Mouse (Mus musculus): ENCODE results near the gene Tep1. TPM values are rescaled to one million over a fixed set of nuclear protein-coding genes. Genes with fewer than 3 reads are reported as not detected.
"Not testable (repeated sequence)": the region's sequence is repeated elsewhere in the genome, so short reads cannot be mapped to it uniquely, and the experiment has no call there.

The Tep1 gene
- polyA plus RNA-seq, 1 experiment from 2014 or later: 6.1 TPM

- no peak for ATAC-seq (ENCODE audit: low FRiP score)
- Histone ChIP-seq H3K4me2 (replicated peaks; ENCODE audit: low read depth, low read length) (no peak overlapping the region), H3K27ac (ENCODE audit: low read depth, low read length) (no peak overlapping the region), H3K4me1 (replicated peaks; ENCODE audit: control insufficient read depth, insufficient read depth, low read length) (no peaks in the 10 kb centered on the region), H3K4me3 (ENCODE audit: low read depth, low read length) (no peak overlapping the region), H3K36me3 (ENCODE audit: control insufficient read depth, insufficient read depth, low read length) (no peaks in the 10 kb centered on the region), H3K9ac (ENCODE audit: low read depth, low read length) (no peak overlapping the region), H3K27me3 (ENCODE audit: control insufficient read depth, insufficient read depth, low read length) (no peaks in the 10 kb centered on the region), H3K9me3 (ENCODE audit: control insufficient read depth, low read length) (no peaks in the 10 kb centered on the region)
- no peak for DNase-seq (ENCODE audit: low spot score)
- WGBS: 90% methylated on average over 3 of the region's 3 CpGs
Measured at GRCm38 (mm10) chr14:50875175-50875574, 4.8 kb upstream of the Tep1 start.

DNA sequence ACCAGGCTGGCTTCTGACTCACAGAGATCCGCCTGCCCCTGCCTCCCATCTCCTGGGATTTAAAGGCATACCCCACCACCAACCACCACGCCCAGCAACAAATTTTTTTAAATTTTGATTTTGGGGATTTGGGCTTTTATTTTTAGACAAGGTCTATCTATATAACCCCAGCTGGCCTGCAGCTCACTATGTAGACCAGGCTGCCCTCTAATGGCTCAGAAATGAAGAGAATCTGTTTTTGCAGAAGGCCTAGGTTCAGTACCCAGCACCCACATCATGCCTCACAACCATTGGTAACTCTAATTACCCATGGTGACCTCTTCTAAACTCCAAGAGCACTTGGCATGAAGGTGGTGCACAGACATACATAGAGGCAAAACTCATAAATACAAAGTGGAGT is 924 bp upstream of the Tep1 start:
- WGBS: 92% methylated on average over 2 of the region's 2 CpGs

DNA sequence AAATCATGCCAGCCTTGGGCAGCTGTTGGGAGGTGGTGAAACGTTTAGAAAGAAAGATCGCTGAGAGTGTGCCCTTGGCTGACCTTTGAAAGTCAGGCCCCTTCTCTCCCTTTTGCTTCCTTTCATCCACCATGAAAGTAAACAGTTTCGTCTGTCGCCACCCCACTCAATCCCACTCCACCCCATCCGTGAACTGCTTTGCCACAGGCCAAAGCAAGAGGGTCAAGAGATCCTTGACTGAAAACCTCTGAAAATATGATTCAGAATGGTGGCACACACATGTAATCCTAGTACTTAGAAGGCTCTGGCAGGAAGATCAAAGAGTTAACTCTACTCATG is 414 bp upstream of the Tep1 start:
- H3K9me3 ChIP-seq (ENCODE audit: control insufficient read depth, low read length): no peaks in the 10 kb centered on the region
- 27% methylated on average over 5 of the region's 5 CpGs for WGBS
- peak overlapping the region; percentile 76 for H3K9ac ChIP-seq (ENCODE audit: low read depth, low read length)
- DNase-seq (ENCODE audit: low spot score) (no peak), ATAC-seq (ENCODE audit: low FRiP score) (0 out of 2 replicates have a peak, but pooled peaks have one; percentile 21)
- peak overlapping the region; percentile 52 for H3K4me3 ChIP-seq (ENCODE audit: low read depth, low read length)
- H3K36me3 ChIP-seq (ENCODE audit: control insufficient read depth, insufficient read depth, low read length): no peaks in the 10 kb centered on the region
- H3K4me1 ChIP-seq (replicated peaks; ENCODE audit: control insufficient read depth, insufficient read depth, low read length): no peaks in the 10 kb centered on the region
- no peaks in the 10 kb centered on the region for H3K27me3 ChIP-seq (ENCODE audit: control insufficient read depth, insufficient read depth, low read length)
- H3K4me2 ChIP-seq (replicated peaks; ENCODE audit: low read depth, low read length): peak overlapping the region; percentile 74
- no peak overlapping the region for H3K27ac ChIP-seq (ENCODE audit: low read depth, low read length)

More for the DNA sequence above, 924 bp upstream of the Tep1 start:
- no peaks in the 10 kb centered on the region for H3K9me3 ChIP-seq (ENCODE audit: control insufficient read depth, low read length)
- H3K36me3 ChIP-seq (ENCODE audit: control insufficient read depth, insufficient read depth, low read length): no peaks in the 10 kb centered on the region
- H3K4me2 ChIP-seq (replicated peaks; ENCODE audit: low read depth, low read length): no peak overlapping the region
- DNase-seq (ENCODE audit: low spot score) (no peak), ATAC-seq (ENCODE audit: low FRiP score) (no peak)
- H3K9ac ChIP-seq (ENCODE audit: low read depth, low read length): no peak overlapping the region
- H3K4me3 ChIP-seq (ENCODE audit: low read depth, low read length): no peak overlapping the region
- H3K27ac ChIP-seq (ENCODE audit: low read depth, low read length): no peak overlapping the region
- no peaks in the 10 kb centered on the region for H3K27me3 ChIP-seq (ENCODE audit: control insufficient read depth, insufficient read depth, low read length)
- H3K4me1 ChIP-seq (replicated peaks; ENCODE audit: control insufficient read depth, insufficient read depth, low read length): no peaks in the 10 kb centered on the region

DNA sequence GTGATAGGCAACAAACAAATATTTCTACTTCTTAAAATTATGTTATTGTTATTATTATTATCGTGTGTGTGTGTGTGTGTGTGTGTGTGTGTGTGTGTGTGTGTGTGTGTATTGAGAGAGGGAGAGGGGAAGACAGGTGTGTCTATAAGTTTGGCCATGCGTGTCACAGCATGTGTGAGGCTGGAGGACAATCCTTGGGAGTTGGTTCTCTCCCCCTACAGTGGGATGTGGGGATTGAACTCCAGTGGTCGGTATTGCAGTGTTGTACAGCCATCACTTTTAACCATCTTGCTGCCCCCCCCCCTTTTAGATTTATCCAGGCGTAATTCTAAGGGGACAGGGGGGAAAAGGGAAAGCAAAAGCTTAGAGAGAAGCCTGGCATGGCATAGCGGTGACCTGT is 1.7 kb downstream of the Tep1 start:
- no peaks in the 10 kb centered on the region for H3K27me3 ChIP-seq (ENCODE audit: control insufficient read depth, insufficient read depth, low read length)
- no peak overlapping the region for H3K4me2 ChIP-seq (replicated peaks; ENCODE audit: low read depth, low read length)
- H3K27ac ChIP-seq (ENCODE audit: low read depth, low read length): no peak overlapping the region
- no peaks in the 10 kb centered on the region for H3K9me3 ChIP-seq (ENCODE audit: control insufficient read depth, low read length)
- ATAC-seq (ENCODE audit: low FRiP score): no peak
- DNase-seq (ENCODE audit: low spot score): no peak
- H3K4me1 ChIP-seq (replicated peaks; ENCODE audit: control insufficient read depth, insufficient read depth, low read length): no peaks in the 10 kb centered on the region
- no peaks in the 10 kb centered on the region for H3K36me3 ChIP-seq (ENCODE audit: control insufficient read depth, insufficient read depth, low read length)
- H3K4me3 ChIP-seq (ENCODE audit: low read depth, low read length): no peak overlapping the region
- no peak overlapping the region for H3K9ac ChIP-seq (ENCODE audit: low read depth, low read length)
- 85% methylated on average over 5 of the region's 5 CpGs for WGBS

GRCm38 (mm10) chr14:50868211-50868610 is 2.1 kb downstream of the Tep1 start:
- H3K27me3 ChIP-seq (ENCODE audit: control insufficient read depth, insufficient read depth, low read length): no peaks in the 10 kb centered on the region
- DNase-seq (ENCODE audit: low spot score) (no peak), ATAC-seq (ENCODE audit: low FRiP score) (no peak)
- no peaks in the 10 kb centered on the region for H3K9me3 ChIP-seq (ENCODE audit: control insufficient read depth, low read length)
- no peak overlapping the region for H3K27ac ChIP-seq (ENCODE audit: low read depth, low read length)
- H3K4me1 ChIP-seq (replicated peaks; ENCODE audit: control insufficient read depth, insufficient read depth, low read length): no peaks in the 10 kb centered on the region
- no peak overlapping the region for H3K9ac ChIP-seq (ENCODE audit: low read depth, low read length)
- H3K36me3 ChIP-seq (ENCODE audit: control insufficient read depth, insufficient read depth, low read length): no peaks in the 10 kb centered on the region
- 79% methylated on average over 4 of the region's 4 CpGs for WGBS
- H3K4me2 ChIP-seq (replicated peaks; ENCODE audit: low read depth, low read length): no peak overlapping the region
- H3K4me3 ChIP-seq (ENCODE audit: low read depth, low read length): no peak overlapping the region

DNA sequence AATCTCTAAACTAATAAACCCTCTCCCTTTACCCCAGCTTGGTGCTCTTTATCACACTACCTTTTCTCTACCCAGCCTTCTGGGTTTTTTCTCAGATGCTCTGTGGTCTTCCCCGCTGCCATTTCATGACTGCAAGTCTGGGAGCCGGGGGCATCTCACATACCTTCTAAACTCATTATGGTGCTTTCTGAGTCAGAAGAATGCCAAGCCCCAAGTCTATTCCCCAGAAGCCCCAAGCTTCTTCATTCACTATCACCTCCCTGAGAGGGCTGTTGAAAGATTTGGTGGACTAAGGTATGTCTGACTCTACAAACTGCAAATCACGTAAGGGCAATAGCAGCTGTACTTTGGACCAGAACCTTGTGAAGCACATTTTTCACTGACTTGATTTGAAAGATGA is 3.4 kb downstream of the Tep1 start:
- Histone ChIP-seq H3K9ac (ENCODE audit: low read depth, low read length) (no peak overlapping the region), H3K4me2 (replicated peaks; ENCODE audit: low read depth, low read length) (no peak overlapping the region), H3K27me3 (ENCODE audit: control insufficient read depth, insufficient read depth, low read length) (no peaks in the 10 kb centered on the region), H3K36me3 (ENCODE audit: control insufficient read depth, insufficient read depth, low read length) (no peaks in the 10 kb centered on the region), H3K4me1 (replicated peaks; ENCODE audit: control insufficient read depth, insufficient read depth, low read length) (no peaks in the 10 kb centered on the region), H3K4me3 (ENCODE audit: low read depth, low read length) (no peak overlapping the region), H3K27ac (ENCODE audit: low read depth, low read length) (no peak overlapping the region), H3K9me3 (ENCODE audit: control insufficient read depth, low read length) (no peaks in the 10 kb centered on the region)
- DNase-seq (ENCODE audit: low spot score) (no peak), ATAC-seq (ENCODE audit: low FRiP score) (no peak)
- WGBS: 97% methylated on average over 3 of the region's 3 CpGs

- not testable (repeated sequence) for H3K4me1 ChIP-seq (replicated peaks; ENCODE audit: control insufficient read depth, insufficient read depth, low read length); H3K9me3 ChIP-seq (ENCODE audit: control insufficient read depth, low read length); H3K36me3 ChIP-seq (ENCODE audit: control insufficient read depth, insufficient read depth, low read length); ATAC-seq (ENCODE audit: low FRiP score); H3K27me3 ChIP-seq (ENCODE audit: control insufficient read depth, insufficient read depth, low read length); H3K27ac ChIP-seq (ENCODE audit: low read depth, low read length); H3K4me3 ChIP-seq (ENCODE audit: low read depth, low read length); H3K4me2 ChIP-seq (replicated peaks; ENCODE audit: low read depth, low read length); H3K9ac ChIP-seq (ENCODE audit: low read depth, low read length); DNase-seq (ENCODE audit: low spot score)
Measured at GRCm38 (mm10) chr14:50865005-50865404, 5.4 kb downstream of the Tep1 start.

DNA sequence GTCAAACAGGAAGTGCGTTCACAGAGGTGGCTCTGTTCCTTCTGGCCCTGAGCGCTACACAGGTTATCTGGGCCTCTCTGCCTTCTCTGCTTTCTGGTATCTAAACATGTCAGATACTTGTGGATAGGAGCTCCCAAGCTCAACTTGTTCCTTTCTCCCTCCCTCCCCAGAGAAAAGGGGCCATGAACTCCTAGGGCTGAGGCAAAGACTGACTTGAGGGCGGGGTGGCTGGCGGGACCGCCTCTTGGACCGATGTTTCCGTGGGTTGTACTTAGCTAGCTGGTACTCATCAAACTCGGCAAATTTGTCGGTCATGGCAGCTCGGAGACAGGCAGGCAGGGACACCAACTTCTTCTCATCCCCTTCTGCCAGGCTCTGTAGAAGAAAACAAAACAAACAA is 7.7 kb downstream of the Tep1 start:
- Histone ChIP-seq H3K27me3 (ENCODE audit: control insufficient read depth, insufficient read depth, low read length) (no peaks in the 10 kb centered on the region), H3K4me3 (ENCODE audit: low read depth, low read length) (no peak overlapping the region), H3K9ac (ENCODE audit: low read depth, low read length) (no peak overlapping the region), H3K27ac (ENCODE audit: low read depth, low read length) (no peak overlapping the region), H3K9me3 (ENCODE audit: control insufficient read depth, low read length) (no peaks in the 10 kb centered on the region), H3K4me2 (replicated peaks; ENCODE audit: low read depth, low read length) (no peak overlapping the region), H3K4me1 (replicated peaks; ENCODE audit: control insufficient read depth, insufficient read depth, low read length) (no peaks in the 10 kb centered on the region), H3K36me3 (ENCODE audit: control insufficient read depth, insufficient read depth, low read length) (no peaks in the 10 kb centered on the region)
- WGBS: 92% methylated on average over 10 of the region's 10 CpGs
- ATAC-seq (ENCODE audit: low FRiP score) (no peak), DNase-seq (ENCODE audit: low spot score) (no peak)

- Histone ChIP-seq H3K36me3 (ENCODE audit: control insufficient read depth, insufficient read depth, low read length) (no peaks in the 10 kb centered on the region), H3K9ac (ENCODE audit: low read depth, low read length) (no peak overlapping the region), H3K4me1 (replicated peaks; ENCODE audit: control insufficient read depth, insufficient read depth, low read length) (no peaks in the 10 kb centered on the region), H3K4me2 (replicated peaks; ENCODE audit: low read depth, low read length) (no peak overlapping the region), H3K27me3 (ENCODE audit: control insufficient read depth, insufficient read depth, low read length) (no peaks in the 10 kb centered on the region), H3K9me3 (ENCODE audit: control insufficient read depth, low read length) (no peaks in the 10 kb centered on the region), H3K4me3 (ENCODE audit: low read depth, low read length) (no peak overlapping the region), H3K27ac (ENCODE audit: low read depth, low read length) (no peak overlapping the region)
- 83% methylated on average over 5 of the region's 5 CpGs for WGBS
- DNase-seq (ENCODE audit: low spot score) (no peak), ATAC-seq (ENCODE audit: low FRiP score) (no peak)
Measured at GRCm38 (mm10) chr14:50855788-50856187, 14.6 kb downstream of the Tep1 start.
